Mouse (Mus musculus) spleen, postnatal 4 days (tissue): ENCODE results near the gene Hacd2.

Experiments used
- DNase-seq, 2 experiments: peaks; one replicate each; pipeline ENCODE4 v3.0.0; 2022; ENCODE audit warnings: low spot score in 2 of 2

Hacd2 gene

GRCm38 (mm10) chr16:35116328-35116956, 94.2 kb downstream of the Hacd2 start:
- DNase-seq = no peak

DNA sequence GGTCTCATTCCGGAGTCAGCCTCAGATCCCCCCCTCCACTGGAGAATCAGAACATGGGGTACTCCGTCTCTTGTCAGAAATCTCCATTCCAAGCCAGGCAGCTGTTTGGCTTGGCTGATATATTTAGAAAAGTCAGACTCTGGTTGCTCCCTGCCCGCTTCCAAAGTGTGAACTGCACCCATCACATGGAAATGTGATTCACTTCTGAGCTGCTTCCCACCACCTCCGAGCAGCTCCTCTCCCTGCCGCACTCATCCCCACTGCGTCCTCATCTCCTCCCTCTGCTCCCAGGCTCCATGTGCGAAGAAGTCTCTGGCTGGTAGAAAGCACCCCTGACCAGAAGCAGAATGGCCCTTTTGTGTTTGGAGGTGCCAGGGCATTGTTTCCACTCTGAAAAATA, 95.2 kb downstream of the Hacd2 start:
- DNase-seq = no peak

DNA sequence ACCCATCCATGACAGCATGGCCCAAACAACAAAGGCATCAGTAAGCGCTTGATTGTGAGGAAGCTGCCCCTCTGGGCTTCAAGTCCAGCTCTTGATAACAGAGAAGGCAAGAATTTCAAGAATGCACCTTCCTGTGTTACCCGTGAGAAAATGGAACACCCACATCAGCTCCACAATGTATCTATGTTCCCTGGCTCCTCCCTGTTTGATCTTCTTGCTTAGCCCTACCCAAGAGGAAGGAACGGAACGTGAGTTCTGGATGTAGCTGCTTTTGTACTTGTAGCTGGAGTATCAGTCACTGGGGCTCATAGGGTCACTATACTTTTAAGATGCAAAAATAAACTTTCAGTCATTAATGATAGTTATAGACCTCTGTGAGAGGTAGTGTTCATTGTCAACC, 98.4 kb downstream of the Hacd2 start:
- no peak for DNase-seq

DNA sequence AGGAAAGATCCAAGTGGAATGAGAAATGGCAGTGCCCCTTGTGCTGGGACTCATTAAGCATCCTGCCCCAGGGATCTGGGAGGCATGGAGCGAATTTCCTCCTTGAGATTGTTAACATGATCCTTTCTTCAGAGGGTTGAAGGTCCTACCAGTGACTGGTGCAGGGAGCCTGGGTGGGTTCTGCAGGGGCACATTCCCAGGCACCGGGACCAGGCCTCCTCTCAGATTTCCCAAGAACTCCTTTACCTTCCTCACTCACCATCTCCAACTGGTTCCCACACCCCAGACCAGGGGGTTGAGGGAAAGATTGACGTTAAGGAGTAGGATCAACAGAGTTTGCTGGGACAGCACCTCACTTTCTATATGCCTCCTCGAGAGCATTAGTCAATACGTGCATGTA, 105.0 kb downstream of the Hacd2 start:
- DNase-seq = no peak

DNA sequence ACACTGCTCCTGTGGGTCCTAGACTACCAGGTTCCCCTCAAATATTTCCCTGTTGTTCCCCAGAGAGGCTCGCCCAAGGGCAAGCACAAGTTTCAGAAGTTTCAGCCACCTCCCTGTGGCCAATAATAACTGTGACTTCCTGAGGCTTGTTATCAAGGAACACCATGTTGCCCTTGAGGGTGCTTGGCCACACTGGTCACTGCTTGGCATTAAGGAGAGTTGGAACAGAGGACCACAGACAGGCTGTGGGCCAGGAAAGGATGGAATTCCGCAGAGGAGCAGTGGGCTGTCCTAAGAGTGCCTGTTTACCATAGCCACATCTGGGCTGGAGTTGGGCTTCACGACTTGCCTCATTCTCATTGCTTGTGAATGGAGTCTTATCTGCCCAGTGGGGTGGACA, 107.9 kb downstream of the Hacd2 start:
- no peak for DNase-seq

DNA sequence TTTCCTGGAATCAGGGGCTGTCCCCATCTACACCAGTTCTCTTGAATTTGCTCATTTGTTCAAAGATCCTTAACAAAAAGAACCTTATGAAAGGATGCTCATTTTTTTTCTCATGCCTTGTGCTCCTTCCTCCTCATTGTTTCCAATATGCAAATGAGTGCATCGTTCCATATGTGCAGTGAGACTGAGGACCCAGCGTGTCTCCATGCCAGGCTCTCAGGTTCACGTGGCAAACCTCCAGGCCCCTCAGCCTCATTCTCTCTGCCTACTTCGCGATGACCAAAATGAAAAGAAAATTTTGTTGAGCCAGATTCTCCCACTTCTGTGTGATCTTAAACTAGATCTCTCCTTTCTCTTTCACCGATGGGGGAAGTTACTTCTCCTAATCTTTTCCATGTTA, 117.2 kb downstream of the Hacd2 start:
- DNase-seq = no peak

- DNase-seq = no peak
Measured at GRCm38 (mm10) chr16:35139873-35140619, 117.8 kb downstream of the Hacd2 start.

- DNase-seq = no peak
Measured at GRCm38 (mm10) chr16:35140620-35140975, 118.4 kb downstream of the Hacd2 start.

GRCm38 (mm10) chr16:35141839-35142238, 119.6 kb downstream of the Hacd2 start:
- no peak for DNase-seq

GRCm38 (mm10) chr16:35146153-35146552, 123.9 kb downstream of the Hacd2 start:
- no peak for DNase-seq

DNA sequence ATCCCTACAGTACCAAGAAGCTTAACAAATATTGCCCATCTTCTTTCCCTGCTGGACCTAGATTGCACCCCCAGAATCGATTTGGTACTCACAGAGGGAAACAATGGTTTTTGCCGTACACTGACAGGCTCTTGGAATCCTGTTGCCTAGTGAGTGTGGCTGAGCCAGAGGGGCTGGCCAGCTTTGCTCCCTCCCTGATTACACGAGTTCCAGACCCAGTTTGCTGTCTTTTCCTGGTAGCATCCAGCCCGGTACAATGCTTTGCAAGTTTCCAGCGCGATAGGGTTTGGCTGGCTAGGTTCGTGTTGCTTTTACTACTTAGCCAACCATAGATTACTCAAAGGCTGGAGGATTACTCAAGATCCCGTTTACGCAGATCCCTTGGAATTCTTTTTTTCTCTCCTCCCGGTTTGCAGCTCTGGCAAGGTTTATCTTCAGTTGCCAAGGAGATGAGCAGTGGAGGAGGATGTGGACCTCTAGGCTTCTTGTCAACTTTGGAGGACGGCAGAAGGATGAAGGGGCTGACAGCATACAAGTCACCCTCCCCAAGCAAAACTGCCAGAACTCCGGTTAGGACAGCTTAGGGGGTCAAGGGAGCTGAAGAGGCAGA, 131.0 kb downstream of the Hacd2 start:
- DNase-seq = no peak

DNA sequence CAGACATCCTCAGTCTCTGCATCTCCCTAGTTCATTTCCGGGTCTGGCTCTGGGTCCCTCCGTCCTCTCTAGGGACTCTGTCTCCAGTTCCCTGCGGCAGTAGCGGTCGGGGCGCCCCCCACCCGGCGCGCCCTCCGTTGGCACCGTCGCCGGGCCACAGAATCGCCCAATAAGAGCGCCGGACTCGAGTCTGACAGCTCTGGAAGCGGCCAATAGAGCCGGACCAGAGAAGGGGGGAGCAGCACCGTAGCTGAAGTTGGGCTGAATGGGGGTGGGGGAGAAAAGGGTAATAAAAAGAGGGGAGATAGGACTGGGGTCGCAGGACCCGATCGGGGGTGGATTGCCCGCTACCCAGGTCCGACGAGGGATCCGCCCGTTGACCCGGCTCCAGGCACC, 132.0 kb downstream of the Hacd2 start:
- DNase-seq = no peak

- peak in 1 of 2 experiments; percentile 66 for DNase-seq
Measured at GRCm38 (mm10) chr16:35154641-35155390, 132.6 kb downstream of the Hacd2 start, which contains the start of gene Adcy5. TSS of gene Adcy5 (plus strand) at chr16:35154877.

DNA sequence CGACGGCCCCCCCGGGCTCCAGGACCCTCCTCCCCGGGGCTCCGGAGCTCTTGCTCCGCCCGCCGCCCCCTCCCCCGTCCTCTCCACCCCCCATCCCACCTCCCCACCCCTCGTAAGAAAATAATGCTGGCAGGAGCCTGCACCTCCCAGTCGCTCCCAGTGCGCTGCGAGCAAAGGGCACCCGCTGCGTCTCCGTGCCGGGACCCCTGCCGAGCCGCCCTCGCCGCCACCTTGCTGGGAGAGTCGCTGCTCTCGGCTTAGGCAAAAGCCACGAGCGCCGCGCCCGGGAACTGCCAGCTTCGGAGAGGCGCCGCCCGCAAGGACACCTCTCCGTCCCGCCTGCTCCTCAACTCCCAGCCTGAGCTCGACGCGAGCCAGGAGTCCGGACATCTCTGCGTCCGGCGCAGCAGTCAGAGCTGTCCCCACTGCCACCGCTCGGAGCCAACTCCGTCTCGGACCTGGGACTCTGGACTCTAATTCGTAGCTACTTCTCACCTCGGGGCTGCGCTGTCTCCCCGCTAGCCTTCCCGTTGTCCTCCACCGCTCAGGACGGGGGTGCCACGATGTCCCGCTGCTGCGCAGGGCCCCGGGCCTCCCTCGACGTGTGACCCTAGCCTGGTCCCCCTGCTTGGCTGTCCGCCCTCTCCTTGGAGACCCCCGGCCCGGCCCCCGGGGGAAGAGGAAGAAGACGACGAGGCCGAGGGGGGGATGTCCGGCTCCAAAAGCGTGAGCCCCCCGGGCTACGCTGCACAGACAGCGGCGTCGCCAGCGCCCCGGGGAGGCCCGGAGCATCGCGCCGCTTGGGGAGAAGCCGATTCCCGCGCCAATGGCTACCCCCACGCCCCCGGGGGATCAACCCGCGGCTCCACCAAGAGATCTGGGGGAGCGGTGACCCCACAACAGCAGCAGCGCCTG, 133.4 kb downstream of the Hacd2 start:
- DNase-seq = peak in 1 of 2 experiments; percentile 68

GRCm38 (mm10) chr16:35156306-35156695, 134.1 kb downstream of the Hacd2 start:
- peak; percentile 34 to 76 for DNase-seq

DNA sequence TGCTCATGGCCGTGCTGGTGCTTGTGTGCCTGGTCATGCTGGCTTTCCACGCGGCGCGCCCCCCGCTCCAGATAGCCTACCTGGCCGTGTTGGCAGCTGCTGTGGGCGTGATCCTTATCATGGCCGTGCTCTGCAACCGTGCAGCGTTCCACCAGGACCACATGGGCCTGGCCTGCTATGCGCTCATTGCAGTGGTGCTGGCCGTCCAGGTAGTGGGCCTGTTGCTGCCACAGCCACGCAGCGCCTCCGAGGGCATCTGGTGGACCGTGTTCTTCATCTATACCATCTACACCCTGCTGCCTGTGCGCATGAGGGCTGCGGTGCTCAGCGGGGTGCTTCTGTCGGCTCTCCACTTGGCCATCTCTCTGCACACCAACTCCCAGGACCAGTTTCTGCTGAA, 134.6 kb downstream of the Hacd2 start:
- DNase-seq = no peak
